Mouse (Mus musculus) c-Kit-positive CD71-positive TER-119-negative erythroid progenitor cells, embryonic 14.5 days (primary cell): ENCODE measurements at regions not wholly inside any gene's neighbourhood (a gene's known extent, or its start where the extent isn't known, plus 50 kb on each side); places are given as distances from the start of the nearest gene placed in this dataset.
A peak's percentile ranks its signal among the peaks of the same experiment; 100 is the strongest.

ENCODE experiments used
- DNase-seq: peaks from one replicate; pipeline ENCODE4 v3.0.0-alpha.2; 2013; ENCODE audit warnings: low read depth

GRCm38 (mm10) chr4:125439856-125440255 lies 50.6 kb upstream of the Grik3 start:
- no peak for DNase-seq

DNA sequence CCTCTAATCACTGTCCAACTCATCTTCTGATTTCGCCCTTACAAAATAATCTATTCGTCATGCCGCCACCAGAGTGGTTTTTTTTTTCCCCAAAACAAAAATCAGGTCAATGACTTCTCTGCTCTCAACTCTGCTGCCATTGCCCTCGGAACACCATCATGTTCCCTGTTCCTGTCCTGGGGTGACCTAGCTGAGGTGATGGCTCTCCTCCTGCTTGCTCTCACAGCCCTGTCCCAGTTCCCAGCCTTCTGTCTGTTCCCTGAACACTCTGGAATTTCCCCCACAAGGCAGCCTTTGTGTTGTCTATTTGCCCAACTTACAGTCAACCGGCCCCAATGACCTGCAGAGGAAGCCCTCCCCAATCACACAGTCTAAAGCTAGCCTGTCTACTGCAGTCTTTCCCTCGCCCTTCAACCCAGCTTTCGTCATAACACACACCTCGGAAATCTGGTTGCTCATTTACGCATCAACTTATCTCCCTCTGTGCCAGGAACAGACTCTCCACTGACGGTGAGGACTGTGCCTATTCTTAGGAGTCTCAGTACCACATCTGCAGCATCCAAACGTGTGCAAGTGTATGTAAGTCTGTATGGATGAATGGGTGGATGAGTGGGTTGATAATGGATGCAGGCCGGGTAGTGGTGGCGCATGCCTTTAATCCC lies 53.2 kb upstream of the Grik3 start:
- DNase-seq, result no peak

- no peak for DNase-seq
These were observed 57.0 kb upstream of the Grik3 start for GRCm38 (mm10) chr4:125433511-125433910.

- no peak for DNase-seq
These were observed 58.9 kb upstream of the Grik3 start for GRCm38 (mm10) chr4:125431648-125432047.

DNA sequence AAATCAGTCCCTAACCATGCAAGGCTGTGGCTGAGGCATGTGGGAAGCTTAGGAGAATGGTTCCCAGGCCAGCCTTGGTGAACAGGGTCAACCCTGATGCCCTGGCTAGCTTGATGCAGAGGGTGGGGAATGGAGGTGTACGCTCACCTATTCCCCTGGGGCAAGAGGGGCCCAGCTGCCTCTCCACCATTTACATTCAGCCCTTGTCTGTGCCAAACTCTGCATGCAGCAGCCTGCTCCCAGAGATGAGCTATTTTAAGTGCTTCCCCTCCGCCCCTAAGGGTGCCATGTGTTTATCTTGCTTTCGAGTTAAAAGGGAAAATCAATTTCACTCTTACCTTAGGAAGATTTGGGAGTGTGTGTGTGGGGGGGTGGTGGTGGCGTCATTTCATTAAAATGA lies 59.7 kb upstream of the Grik3 start:
- no peak for DNase-seq

DNA sequence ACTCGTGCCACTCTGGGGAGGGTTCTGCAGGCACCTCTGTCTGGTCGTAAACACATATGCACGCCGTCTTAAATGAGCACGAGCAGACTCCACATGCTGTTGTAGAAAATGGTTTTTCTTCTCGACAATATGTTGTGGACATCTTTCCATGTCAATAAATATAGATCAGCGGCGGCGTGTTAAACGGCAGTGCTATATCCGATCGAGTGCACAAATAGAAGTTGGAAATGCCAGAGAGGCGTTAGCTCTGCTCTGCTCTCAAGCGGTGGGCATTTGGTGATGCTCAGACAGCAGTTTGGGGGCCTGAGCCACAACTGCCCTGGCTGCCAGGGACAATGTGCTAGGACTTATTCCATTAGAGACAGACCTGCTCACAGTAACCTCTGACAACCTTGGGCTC lies 61.8 kb upstream of the Grik3 start:
- DNase-seq, result no peak

GRCm38 (mm10) chr4:125420561-125421241 lies 69.8 kb upstream of the Grik3 start:
- no peak for DNase-seq

DNA sequence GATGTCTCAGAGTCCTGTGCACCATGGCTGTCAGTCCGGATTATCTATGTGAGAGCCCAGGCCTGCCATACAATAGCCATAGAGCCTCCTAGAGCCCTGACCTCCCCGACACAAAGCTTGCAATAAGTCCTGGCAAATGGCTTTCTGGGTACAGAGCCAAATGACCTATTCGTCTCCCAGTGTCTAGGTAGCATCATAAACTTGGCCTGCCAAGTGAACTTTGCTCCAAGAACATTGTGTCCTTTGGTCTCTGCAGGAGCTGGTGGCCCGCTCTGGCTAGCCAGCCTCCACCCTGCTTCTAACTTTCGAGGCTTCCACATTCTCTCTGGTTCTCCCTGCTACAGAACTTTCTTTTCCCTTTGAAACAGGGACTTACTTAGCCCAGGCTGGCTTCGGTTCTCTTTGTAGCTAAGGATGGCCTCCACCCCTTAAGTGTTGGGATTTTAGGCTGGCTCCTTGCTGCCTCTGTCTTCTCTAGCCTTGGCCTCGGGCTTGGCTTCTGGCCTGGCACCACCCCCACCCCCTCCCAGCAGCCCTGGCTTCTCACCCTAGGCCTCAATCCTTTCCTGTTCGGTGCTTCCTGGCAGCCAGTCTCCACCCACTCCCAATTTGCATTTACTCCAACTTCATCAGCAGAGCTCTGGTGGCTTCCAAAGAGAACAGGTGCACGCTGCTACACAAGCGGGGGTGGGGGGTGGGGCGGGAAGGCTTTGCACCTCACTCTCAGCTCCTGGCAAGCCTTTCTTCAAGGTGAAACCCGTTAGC lies 70.8 kb upstream of the Grik3 start:
- DNase-seq, result no peak

GRCm38 (mm10) chr4:125415308-125415707 lies 75.2 kb upstream of the Grik3 start:
- DNase-seq, result no peak

- DNase-seq, result no peak
These were observed 76.4 kb upstream of the Grik3 start for GRCm38 (mm10) chr4:125413833-125414719.

DNA sequence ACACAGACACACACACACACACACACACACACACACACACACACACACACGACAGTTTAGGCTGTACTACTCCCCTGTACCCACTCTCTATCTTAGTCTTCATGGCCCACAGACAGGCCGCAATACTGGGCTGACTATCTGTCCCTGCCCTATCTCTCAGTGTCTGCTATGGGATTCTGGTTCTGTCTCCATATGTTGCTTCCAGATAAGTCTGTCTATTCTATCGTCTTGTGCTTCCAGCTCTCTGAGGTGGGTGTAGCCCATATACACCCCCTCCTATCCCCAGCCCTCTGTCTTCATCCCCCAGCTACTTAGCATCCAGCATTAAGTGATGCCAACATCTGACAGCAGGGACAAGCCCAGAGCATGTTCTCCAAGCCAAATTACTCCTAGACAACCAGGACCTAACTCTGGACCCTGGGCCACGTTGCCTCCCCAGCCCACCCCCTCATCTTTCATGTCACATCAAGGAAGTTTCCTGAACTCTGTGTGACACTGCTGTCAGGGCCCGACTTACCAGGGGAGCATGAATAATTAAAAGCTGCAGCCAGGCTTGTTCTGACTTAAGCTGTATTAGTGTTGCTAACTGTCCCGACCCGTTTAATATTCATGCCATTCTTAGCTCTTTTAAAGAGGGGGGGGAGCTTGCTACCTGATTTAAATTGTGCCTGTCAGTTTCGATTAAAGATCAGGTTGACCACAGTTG lies 79.6 kb upstream of the Grik3 start:
- peak; percentile 17 for DNase-seq

DNA sequence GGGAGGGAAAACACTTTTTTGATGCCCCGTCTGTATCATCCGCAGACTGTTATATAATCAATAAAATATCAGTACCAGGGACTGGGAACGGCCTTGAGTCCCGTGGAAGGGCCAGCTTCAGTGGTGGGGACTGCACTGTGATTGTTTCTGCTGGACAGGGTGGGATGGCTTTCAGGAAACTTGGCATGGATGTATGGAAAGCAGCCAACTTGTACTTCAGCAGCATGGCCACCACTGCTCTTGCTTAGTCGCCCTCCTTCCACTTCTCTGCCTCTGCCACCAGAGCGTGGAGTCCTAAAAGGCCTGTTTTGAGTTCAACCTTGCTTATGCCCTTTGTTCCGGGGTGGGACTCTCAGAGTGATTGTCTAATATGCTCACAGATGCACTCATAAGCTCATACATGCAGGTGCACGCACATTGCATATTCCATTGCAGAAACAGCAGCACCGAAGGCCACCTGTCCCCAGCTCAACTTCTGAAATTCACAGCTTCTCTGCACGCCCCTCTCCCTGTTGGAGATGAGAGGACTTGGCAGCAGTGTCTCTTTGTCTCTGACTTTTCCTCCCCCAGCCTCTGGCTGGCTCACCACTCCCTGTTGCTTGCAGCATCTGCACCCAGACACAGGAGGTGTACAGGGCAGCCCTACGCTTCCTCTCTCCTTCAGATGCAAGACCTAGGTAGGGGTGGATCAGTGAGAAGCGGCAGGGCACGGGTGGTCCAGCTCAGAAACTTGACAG lies 91.0 kb upstream of the Grik3 start:
- DNase-seq, result no peak

DNA sequence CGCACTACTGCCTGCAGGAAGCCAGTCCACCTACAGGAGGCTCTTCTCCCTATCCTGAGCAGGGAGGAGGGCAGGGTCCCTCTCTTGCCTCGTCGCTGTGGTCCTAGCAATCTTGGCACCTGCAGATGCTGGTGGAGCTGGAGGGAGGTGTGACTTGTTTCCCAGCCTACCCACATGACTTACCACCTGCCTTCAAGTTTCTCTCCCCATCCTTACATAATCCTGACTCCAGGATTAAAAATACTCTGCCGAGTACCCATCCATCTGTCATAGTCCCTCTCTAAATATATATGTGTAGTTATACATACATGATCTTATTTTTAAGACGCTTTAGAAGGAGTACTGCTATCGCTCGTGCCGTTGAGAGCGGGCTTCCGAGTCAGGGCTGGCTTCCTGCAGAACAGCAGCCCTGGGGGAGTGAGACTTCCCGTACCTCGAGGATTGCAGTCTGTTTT lies 93.5 kb upstream of the Grik3 start:
- DNase-seq, result no peak

DNA sequence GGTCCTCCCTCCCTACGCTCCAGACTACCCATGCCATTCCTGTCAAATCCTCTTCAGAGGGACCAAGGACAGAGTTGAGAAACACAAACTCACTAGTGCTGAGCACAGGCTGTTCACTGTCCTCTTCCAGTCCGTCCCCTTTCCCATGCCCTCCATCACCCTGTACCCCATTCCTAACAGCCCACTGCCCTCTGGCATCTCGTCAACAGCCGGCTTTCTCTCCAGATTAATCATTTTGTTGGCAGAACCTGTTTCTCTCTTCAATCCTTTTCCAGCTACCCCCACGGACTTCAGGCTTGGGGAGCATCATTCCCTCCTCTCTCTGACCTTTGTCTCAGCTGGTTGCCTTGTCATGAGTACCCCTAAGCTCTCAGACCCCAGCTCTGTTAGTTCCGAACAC lies 99.2 kb upstream of the Grik3 start:
- no peak for DNase-seq

DNA sequence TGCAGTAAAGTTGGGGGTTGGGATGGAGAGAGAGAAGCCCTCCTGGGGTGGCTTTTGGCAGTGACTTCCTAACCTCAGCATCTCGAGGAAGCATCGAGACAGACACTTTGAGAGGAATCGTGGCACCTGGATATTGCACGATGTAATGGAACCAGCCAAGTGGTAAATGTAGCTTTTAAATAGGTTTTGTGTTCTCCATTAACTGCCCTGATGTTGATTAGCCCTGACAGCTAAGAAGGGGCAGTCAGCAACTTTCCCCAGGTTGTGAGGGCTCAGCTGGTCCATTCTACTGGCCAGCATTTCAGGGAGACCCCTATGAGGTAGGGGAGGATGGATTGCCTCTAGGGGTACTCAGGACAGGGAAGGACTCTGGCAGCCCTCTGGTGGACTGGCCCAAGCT lies 104.7 kb upstream of the Grik3 start:
- no peak for DNase-seq

GRCm38 (mm10) chr4:125364011-125364410 lies 126.5 kb upstream of the Grik3 start:
- no peak for DNase-seq

GRCm38 (mm10) chr4:125361611-125362520 lies 128.6 kb upstream of the Grik3 start:
- no peak for DNase-seq

DNA sequence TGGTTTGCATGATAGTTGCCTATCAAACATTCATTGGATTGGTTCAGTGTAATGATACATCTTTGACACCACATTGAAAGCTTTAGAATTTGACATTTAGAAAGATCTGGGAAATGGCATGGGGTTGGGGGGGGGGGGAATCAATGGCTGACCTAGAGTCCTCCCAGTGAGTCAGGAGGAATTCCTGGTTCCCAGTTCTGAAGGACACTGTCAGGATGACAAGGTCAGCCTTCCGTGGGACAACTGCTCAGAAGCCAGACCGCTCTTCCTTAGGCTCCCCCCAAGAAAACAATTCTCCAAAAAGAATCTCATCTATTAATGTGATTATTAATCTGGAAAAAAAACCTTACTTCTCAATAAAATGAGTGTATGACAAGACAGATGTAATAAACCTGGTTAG lies 132.1 kb upstream of the Grik3 start:
- DNase-seq, result no peak

GRCm38 (mm10) chr4:125356441-125356840 lies 134.1 kb upstream of the Grik3 start:
- no peak for DNase-seq

DNA sequence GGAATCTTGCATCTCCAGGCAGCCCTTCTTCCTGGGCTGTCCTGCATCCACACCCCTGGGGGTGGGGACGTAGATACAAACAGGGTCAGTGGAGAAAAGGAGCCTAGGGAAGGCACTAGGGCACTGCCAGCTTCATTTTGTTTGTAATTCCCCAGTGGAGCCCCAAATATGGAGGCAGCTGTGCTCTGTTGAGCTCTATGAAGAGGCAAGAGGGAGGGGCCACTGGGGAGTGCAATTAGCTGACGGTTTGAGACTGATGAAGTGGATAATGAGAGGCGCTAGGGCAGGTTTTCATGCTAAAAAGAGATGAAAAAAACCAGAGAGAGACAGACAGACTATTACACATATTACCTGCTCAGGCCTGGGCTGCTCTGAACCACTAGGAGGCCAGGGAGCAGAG lies 135.8 kb upstream of the Grik3 start:
- DNase-seq, result no peak
